Mouse (Mus musculus) liver, embryonic 12.5 days (tissue): ENCODE results near the gene Pcdh7. TPM values are rescaled to one million over a fixed set of nuclear protein-coding genes. Genes with fewer than 3 reads are reported as not detected.
"Not testable (repeated sequence)": the region's sequence is repeated elsewhere in the genome, so short reads cannot be mapped to it uniquely, and the experiment has no call there.

Experiments
- ATAC-seq: fragments of 200-750 bp; cut with Nextera tagmentation; 2 replicates; pipeline ENCODE4 v1.8.0; 2017; ENCODE audit warnings: moderate number of reproducible peaks, mild to moderate bottlenecking, moderate library complexity
- H3K27ac ChIP-seq: fragments of 300-500 bp; sonication (generic); 2 replicates; pipeline ENCODE4 v1.5.1; 2016; ENCODE audit warnings: mild to moderate bottlenecking
- H3K27me3 ChIP-seq: fragments of 300-500 bp; sonication (generic); replicated peaks from 2 replicates; pipeline ENCODE4 v1.6.1; 2016; ENCODE audit warnings: mild to moderate bottlenecking, moderate library complexity
- H3K36me3 ChIP-seq: fragments of 300-500 bp; sonication (generic); 2 replicates; pipeline ENCODE4 v1.6.1; 2016; ENCODE audit warnings: mild to moderate bottlenecking, moderate library complexity
- H3K4me1 ChIP-seq: fragments of 300-500 bp; sonication (generic); 2 replicates; pipeline ENCODE4 v1.6.1; 2016
- H3K4me2 ChIP-seq: fragments of 300-500 bp; sonication (generic); 2 replicates; pipeline ENCODE4 v1.6.1; 2016; ENCODE audit warnings: mild to moderate bottlenecking, moderate library complexity
- H3K4me3 ChIP-seq: fragments of 300-500 bp; sonication (generic); 2 replicates; pipeline ENCODE4 v1.5.1; 2016; ENCODE audit warnings: mild to moderate bottlenecking, moderate library complexity
- H3K9ac ChIP-seq: fragments of 300-500 bp; sonication (generic); 2 replicates; pipeline ENCODE4 v1.6.1; 2016; ENCODE audit warnings: mild to moderate bottlenecking, moderate library complexity
- H3K9me3 ChIP-seq: fragments of 300-500 bp; sonication (generic); replicated peaks from 2 replicates; pipeline ENCODE4 v1.6.1; 2016; ENCODE audit warnings: mild to moderate bottlenecking, moderate library complexity
- WGBS: fragments of 180-500 bp; shearing (Covaris S2); methylation state at CpG from one replicate; pipeline ENCODE4 v1.1.7; 2016; ENCODE audit not compliant: insufficient replicate concordance; 5-methylcytosine and 5-hydroxymethylcytosine counted together
- polyA plus RNA-seq: library from polyadenylated mRNA; unstranded; fragments of >200 nt; fragmentation: Nextera tagmentation; extraction: Ambion mirVana; gene quantifications from 2 replicates; pipeline ENCODE4 v1.2.1, GENCODE M21; 2016

Gene Pcdh7
- 2.2 and 2.4 TPM in 2 replicates for polyA plus RNA-seq

GRCm38 (mm10) chr5:57717906-57718875, at the start of gene Pcdh7:
Pcdh7 (plus strand) TSS chr5:57717967.
- ATAC-seq: peak; percentile 30; the same call in 1 of the 2 replicates
- H3K4me1 ChIP-seq: peaks cover 58% of the 10 kb centered on the region
- H3K27ac ChIP-seq: peak within 1 kb of the TSS; percentile 69
- peak within 1 kb of the TSS; percentile 65 for H3K9ac ChIP-seq
- no peaks in the 10 kb centered on the region for H3K9me3 ChIP-seq
- H3K4me2 ChIP-seq: peak within 1 kb of the TSS; percentile 84
- H3K4me3 ChIP-seq: peak within 1 kb of the TSS; percentile 64
- peaks cover 75% of the 10 kb centered on the region for H3K27me3 ChIP-seq
- under 1% methylated on average over 70 of the region's 70 CpGs for WGBS
- no peaks in the 10 kb centered on the region for H3K36me3 ChIP-seq

GRCm38 (mm10) chr5:57676970-57677369, 40.8 kb upstream of the Pcdh7 start:
- not testable (repeated sequence) for H3K36me3 ChIP-seq, H3K27ac ChIP-seq, H3K4me2 ChIP-seq, H3K9me3 ChIP-seq, H3K4me3 ChIP-seq, H3K9ac ChIP-seq, H3K27me3 ChIP-seq, ATAC-seq, H3K4me1 ChIP-seq
- 43% methylated on average over 2 of the region's 2 CpGs for WGBS

- Histone ChIP-seq H3K27ac (no peak overlapping the region), H3K27me3 (no peaks in the 10 kb centered on the region), H3K9ac (no peak overlapping the region), H3K4me2 (no peak overlapping the region), H3K9me3 (no peaks in the 10 kb centered on the region), H3K36me3 (no peaks in the 10 kb centered on the region), H3K4me1 (no peaks in the 10 kb centered on the region), H3K4me3 (no peak overlapping the region)
- WGBS: 60% methylated on average over 2 of the region's 2 CpGs
- ATAC-seq: no peak
These were observed 9.4 kb upstream of the Pcdh7 start for GRCm38 (mm10) chr5:57708396-57708795.

GRCm38 (mm10) chr5:57713980-57714379, 3.8 kb upstream of the Pcdh7 start:
- H3K27me3 ChIP-seq: peaks cover 43% of the 10 kb centered on the region
- ATAC-seq: no peak
- H3K4me2 ChIP-seq: peak overlapping the region; percentile 84
- H3K27ac ChIP-seq: no peak overlapping the region; the same call in 1 of the 2 replicates
- no peaks in the 10 kb centered on the region for H3K9me3 ChIP-seq
- H3K9ac ChIP-seq: peak overlapping the region; percentile 65
- WGBS: 1% methylated on average over 10 of the region's 10 CpGs
- peaks cover 37% of the 10 kb centered on the region for H3K4me1 ChIP-seq
- H3K36me3 ChIP-seq: no peaks in the 10 kb centered on the region
- peak overlapping the region; percentile 64 for H3K4me3 ChIP-seq

- 1% methylated on average over 45 of the region's 45 CpGs for WGBS
- Histone ChIP-seq H3K4me2 (peak overlapping the region; percentile 84), H3K4me1 (peaks cover 46% of the 10 kb centered on the region), H3K4me3 (peak overlapping the region; percentile 64), H3K27me3 (peaks cover 51% of the 10 kb centered on the region), H3K27ac (peak overlapping the region; percentile 69), H3K9ac (peak overlapping the region; percentile 65), H3K36me3 (no peaks in the 10 kb centered on the region), H3K9me3 (no peaks in the 10 kb centered on the region)
- ATAC-seq: peak; percentile 73
These were observed 2.9 kb upstream of the Pcdh7 start for GRCm38 (mm10) chr5:57714621-57715523.

GRCm38 (mm10) chr5:57715524-57716400, 2.0 kb upstream of the Pcdh7 start:
- Histone ChIP-seq H3K9ac (peak overlapping the region; percentile 65), H3K27ac (peak overlapping the region; percentile 69), H3K4me3 (peak overlapping the region; percentile 64), H3K27me3 (peaks cover 60% of the 10 kb centered on the region), H3K4me1 (peaks cover 53% of the 10 kb centered on the region), H3K9me3 (no peaks in the 10 kb centered on the region), H3K4me2 (peak overlapping the region; percentile 84), H3K36me3 (no peaks in the 10 kb centered on the region)
- WGBS: under 1% methylated on average over 53 of the region's 53 CpGs
- peak; percentile 62 for ATAC-seq

GRCm38 (mm10) chr5:57716421-57717237, 1.1 kb upstream of the Pcdh7 start:
- Histone ChIP-seq H3K9me3 (no peaks in the 10 kb centered on the region), H3K27me3 (peaks cover 69% of the 10 kb centered on the region), H3K4me3 (peak overlapping the region; percentile 64), H3K4me1 (peaks cover 58% of the 10 kb centered on the region), H3K27ac (peak overlapping the region; percentile 69), H3K9ac (peak overlapping the region; percentile 65), H3K4me2 (peak overlapping the region; percentile 84), H3K36me3 (no peaks in the 10 kb centered on the region)
- ATAC-seq: no peak; the same call in 1 of the 2 replicates
- WGBS: under 1% methylated on average over 29 of the region's 29 CpGs

- Histone ChIP-seq H3K4me2 (peak overlapping the region; percentile 84), H3K4me1 (peaks cover 58% of the 10 kb centered on the region), H3K9me3 (no peaks in the 10 kb centered on the region), H3K9ac (peak overlapping the region; percentile 65), H3K36me3 (no peaks in the 10 kb centered on the region), H3K27ac (peak overlapping the region; percentile 69), H3K27me3 (peaks cover 75% of the 10 kb centered on the region), H3K4me3 (peak overlapping the region; percentile 64)
- ATAC-seq: peak; percentile 26
- WGBS: under 1% methylated on average over 53 of the region's 53 CpGs
These were observed 395 bp upstream of the Pcdh7 start for GRCm38 (mm10) chr5:57717238-57717905.

GRCm38 (mm10) chr5:57718876-57719593, 1.3 kb downstream of the Pcdh7 start:
- peaks cover 58% of the 10 kb centered on the region for H3K4me1 ChIP-seq

More at GRCm38 (mm10) chr5:57718876-57719593, 1.3 kb downstream of the Pcdh7 start:
- Histone ChIP-seq H3K27me3 (peaks cover 75% of the 10 kb centered on the region), H3K9ac (peak overlapping the region; percentile 65), H3K27ac (no peak overlapping the region), H3K36me3 (no peaks in the 10 kb centered on the region), H3K9me3 (no peaks in the 10 kb centered on the region), H3K4me2 (peak overlapping the region; percentile 84), H3K4me3 (peak overlapping the region; percentile 64)
- ATAC-seq: no peak
- WGBS: 4% methylated on average over 54 of the region's 54 CpGs
